In genomic region chr1:157443026-157443722, GRCm38 (mm10) we compare ENCODE assay signal across 8 mouse cellular contexts. TPM values are rescaled to one million over a fixed set of nuclear protein-coding genes. Genes with fewer than 3 reads are reported as not detected.
DNase-seq lines count a peak whose midpoint lies in the region; ATAC-seq and TF ChIP-seq lines count a peak whose summit lies in the region.

No protein-coding gene starts in this region.

- intact Hi-C loops in left cerebral cortex, adult 2 months (cut with DNase I), result loop anchor here (1.0 kb wide), 1 partner anchor 31 kb away; the partner anchor contains the start of gene Rasal2
- intact Hi-C loops in left cerebral cortex, postnatal 4 days (cut with DNase I), result no loop called here

- H3K4me2 ChIP-seq in intestine, embryonic 15.5 days (replicated peaks), result peak overlapping the region; percentile 44
- H3K4me2 ChIP-seq in liver, embryonic 11.5 days, result peak overlapping the region; percentile 57
- peak overlapping the region; percentile 9; the same call in 1 of the 2 replicates for H3K4me2 ChIP-seq in midbrain, postnatal 0 days (ENCODE audit: low read depth, low read length, poor library complexity, severe bottlenecking)

- ATAC-seq in intestine, embryonic 15.5 days, result no peak
- ATAC-seq in liver, embryonic 11.5 days (replicated peaks; ENCODE audit: low FRiP score), result peak; percentile 33; the same call in 1 of the 2 replicates
- ATAC-seq in midbrain, postnatal 0 days (ENCODE audit: low FRiP score), result no peak
- ATAC-seq in cerebellum, adult (ENCODE audit: insufficient number of reproducible peaks, low FRiP score, low TSS enrichment), result no peak
- no peak for ATAC-seq in activated CD4-positive, CD25-positive, alpha-beta regulatory T cell, adult 4 months

- H3K4me3 ChIP-seq in left cerebral cortex, adult 2 months, result no peak overlapping the region
- H3K4me3 ChIP-seq in intestine, embryonic 15.5 days (replicated peaks), result no peak overlapping the region
- H3K4me3 ChIP-seq in liver, embryonic 11.5 days (ENCODE audit: low read depth, low read length), result peak overlapping the region; percentile 29; the same call in 1 of the 2 replicates
- no peak overlapping the region for H3K4me3 ChIP-seq in midbrain, postnatal 0 days (ENCODE audit: low read depth, low read length)

- no peak for TF ChIP-seq CTCF in left cerebral cortex, adult 2 months (IDR thresholded peaks at IDR 0.05)
- TF ChIP-seq CTCF in midbrain, postnatal 0 days (IDR thresholded peaks at IDR 0.05), result no peak

- no peaks in the 10 kb centered on the region for H3K9me3 ChIP-seq in intestine, embryonic 15.5 days
- H3K9me3 ChIP-seq in liver, embryonic 11.5 days (ENCODE audit: control insufficient read depth, low read length), result no peaks in the 10 kb centered on the region
- no peaks in the 10 kb centered on the region for H3K9me3 ChIP-seq in midbrain, postnatal 0 days (ENCODE audit: low read length)

- no peaks in the 10 kb centered on the region for H3K36me3 ChIP-seq in intestine, embryonic 15.5 days
- H3K36me3 ChIP-seq in liver, embryonic 11.5 days (ENCODE audit: control insufficient read depth, insufficient read depth, low read length), result no peaks in the 10 kb centered on the region
- no peaks in the 10 kb centered on the region for H3K36me3 ChIP-seq in midbrain, postnatal 0 days (ENCODE audit: insufficient read depth, low read length)

- peak overlapping the region; percentile 88 for H3K27ac ChIP-seq in left cerebral cortex, adult 2 months
- peak overlapping the region; percentile 54; the same call in 1 of the 2 replicates for H3K27ac ChIP-seq in intestine, embryonic 15.5 days
- H3K27ac ChIP-seq in liver, embryonic 11.5 days (ENCODE audit: low read depth, low read length), result no peak overlapping the region; the same call in 1 of the 2 replicates
- no peak overlapping the region for H3K27ac ChIP-seq in midbrain, postnatal 0 days (ENCODE audit: low read depth, low read length)

- H3K4me1 ChIP-seq in intestine, embryonic 15.5 days (replicated peaks), result 0 out of 2 replicates have a peak, but pooled peaks cover 3% of the 10 kb centered on the region
- peaks cover 15% of the 10 kb centered on the region; the same call in 1 of the 2 replicates for H3K4me1 ChIP-seq in liver, embryonic 11.5 days (replicated peaks; ENCODE audit: control insufficient read depth, insufficient read depth, low read length)
- peaks cover 9% of the 10 kb centered on the region; the same call in 1 of the 2 replicates for H3K4me1 ChIP-seq in midbrain, postnatal 0 days (ENCODE audit: insufficient read depth, low read length)

- DNase-seq in left cerebral cortex, adult 2 months (ENCODE audit: extremely low spot score in 1 of 2, low spot score in 2 of 2), result peak in 1 of 2 experiments; percentile 17
- DNase-seq in left cerebral cortex, postnatal 4 days, result no peak
- DNase-seq in heart, adult 11 months, result peak; percentile 99
- no peak for DNase-seq in liver, embryonic 11.5 days (ENCODE audit: low spot score)
- peak; percentile 26 for DNase-seq in midbrain, postnatal 0 days (ENCODE audit: low spot score)

- no peaks in the 10 kb centered on the region for H3K27me3 ChIP-seq in intestine, embryonic 15.5 days (replicated peaks)
- no peaks in the 10 kb centered on the region for H3K27me3 ChIP-seq in liver, embryonic 11.5 days (replicated peaks; ENCODE audit: control insufficient read depth, insufficient read depth, low read length)
- H3K27me3 ChIP-seq in midbrain, postnatal 0 days (ENCODE audit: insufficient read depth, low read length), result no peaks in the 10 kb centered on the region

- no peak overlapping the region for H3K9ac ChIP-seq in intestine, embryonic 15.5 days
- no peak overlapping the region for H3K9ac ChIP-seq in liver, embryonic 11.5 days (ENCODE audit: low read depth, low read length)
- no peak overlapping the region for H3K9ac ChIP-seq in midbrain, postnatal 0 days (replicated peaks; ENCODE audit: low read length, poor library complexity, severe bottlenecking)

- 35% methylated on average over 14 of the region's 14 CpGs for WGBS in intestine, embryonic 15.5 days
- 17% methylated on average over 14 of the region's 14 CpGs for WGBS in liver, embryonic 11.5 days
- 14% methylated on average over 14 of the region's 14 CpGs for WGBS in midbrain, postnatal 0 days

RNA-seq across cellular contexts. Expression of gene Cryzl2, which starts 15.2 kb away (rescaled TPM):
- 1 to 10 TPM; 3.7 to 5.0 TPM for total RNA-seq in left cerebral cortex, adult 2 months (2021)
- total RNA-seq in left cerebral cortex, postnatal 4 days (2021), result 1 to 10 TPM; 2.2 to 3.7 TPM
- polyA plus RNA-seq in intestine, embryonic 15.5 days (2015; fragmentation: Nextera tagmentation; extraction: Ambion mirVana), result 9.3 and 11.4 TPM in 2 replicates
- polyA plus RNA-seq in liver, embryonic 11.5 days (2014; fragmentation: Nextera tagmentation; extraction: Ambion mirVana), result 9.7 and 10.9 TPM in 2 replicates
- total RNA-seq in midbrain, postnatal 0 days (2014; rRNA removed), result 9.4 and 10.1 TPM in 2 replicates
- 8.6 and 9.0 TPM in 2 replicates for polyA plus RNA-seq in midbrain, postnatal 0 days (2015; fragmentation: Nextera tagmentation; extraction: Ambion mirVana)
- polyA plus RNA-seq in activated CD4-positive, CD25-positive, alpha-beta regulatory T cell, adult 4 months (2017; shearing (Covaris generic)), result 1 to 10 TPM; 3.9 to 5.5 TPM

RNA-seq across cellular contexts. Expression of gene Rasal2, which starts 30.8 kb away (rescaled TPM):
- total RNA-seq in left cerebral cortex, adult 2 months (2021), result 10 to 100 TPM; 87.6 to 90.9 TPM
- total RNA-seq in left cerebral cortex, postnatal 4 days (2021), result 10 to 100 TPM; 45.0 to 47.8 TPM
- polyA plus RNA-seq in intestine, embryonic 15.5 days (2015; fragmentation: Nextera tagmentation; extraction: Ambion mirVana), result 5.4 TPM in 2 replicates
- polyA plus RNA-seq in liver, embryonic 11.5 days (2014; fragmentation: Nextera tagmentation; extraction: Ambion mirVana), result 3.0 and 3.9 TPM in 2 replicates
- 41.2 and 60.5 TPM in 2 replicates for total RNA-seq in midbrain, postnatal 0 days (2014; rRNA removed)
- 34.8 and 36.3 TPM in 2 replicates for polyA plus RNA-seq in midbrain, postnatal 0 days (2015; fragmentation: Nextera tagmentation; extraction: Ambion mirVana)
- under 1 TPM in 1 of 2 experiments, not detected in 1; 0.19 TPM for polyA plus RNA-seq in activated CD4-positive, CD25-positive, alpha-beta regulatory T cell, adult 4 months (2017; shearing (Covaris generic))

Comparison
In these comparisons a context has a peak if more than half of its experiments do, and no peak if none do; other contexts are left out.
1. DNase-seq: peak in heart, adult 11 months (single experiment) and midbrain, postnatal 0 days (single experiment); none in left cerebral cortex, postnatal 4 days (single experiment) and liver, embryonic 11.5 days (single experiment).
2. H3K27ac ChIP-seq: peak in left cerebral cortex, adult 2 months (single experiment) and intestine, embryonic 15.5 days (single experiment); none in liver, embryonic 11.5 days (single experiment) and midbrain, postnatal 0 days (single experiment).
3. Peak in every context shown above with its lines, with median percentiles within 50 percentile points of each other: H3K4me2 ChIP-seq.